Mouse (Mus musculus): ENCODE results near the gene Prss40. TPM values are rescaled to one million over a fixed set of nuclear protein-coding genes. Genes with fewer than 3 reads are reported as not detected.
A peak's percentile ranks its signal among the peaks of the same experiment; 100 is the strongest.

Prss40 gene
- total RNA-seq, 1 experiment, result not detected

DNA sequence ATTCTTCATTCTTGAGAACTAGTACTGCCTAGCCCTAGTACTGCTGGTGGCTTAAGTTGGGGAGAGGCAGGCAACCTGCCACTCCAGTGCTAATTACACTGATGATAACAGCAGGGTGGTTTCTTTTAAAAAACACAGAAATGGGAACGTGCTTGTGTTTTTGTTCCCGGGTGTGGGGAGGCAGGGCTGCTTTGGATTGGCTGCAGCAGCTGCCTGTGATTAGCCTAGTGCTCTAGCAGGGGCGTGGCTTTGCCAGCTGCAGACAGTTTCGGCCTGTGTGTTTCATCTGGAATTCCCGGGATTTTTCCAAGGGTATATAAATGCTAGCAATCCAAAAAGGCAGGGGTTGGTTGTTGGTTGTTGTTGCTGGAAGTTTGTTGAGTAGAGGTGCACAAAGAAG lies 44.1 kb downstream of the Prss40 start:
- no peaks in the 10 kb centered on the region for H3K36me3 ChIP-seq (ENCODE audit: control insufficient read depth, insufficient read depth, low read length, poor library complexity, severe bottlenecking)
- no peak overlapping the region for H3K27ac ChIP-seq (ENCODE audit: insufficient read depth, low read depth, low read length, poor library complexity, severe bottlenecking)
- in situ Hi-C loops (cut with MboI; ENCODE audit: low sequenced_read_pairs in 2 of 2, unreplicated experiment in 2 of 2), result no loop called here
- peak overlapping the region in 1 of 2 experiments; percentile 37; a peak in 2 of 4 replicates for H3K4me3 ChIP-seq (ENCODE audit: insufficient read depth in 1 of 2, low read depth in 1 of 2, low read length in 2 of 2, poor library complexity in 1 of 2, severe bottlenecking in 1 of 2)
- peaks cover 0 to 2% of the 10 kb centered on the region in 2 experiments; a peak in 1 of 4 replicates for H3K4me1 ChIP-seq (ENCODE audit: control insufficient read depth in 2 of 2, insufficient read depth in 2 of 2, low read length in 2 of 2, poor library complexity in 1 of 2)
- no peak overlapping the region for H3K9ac ChIP-seq (ENCODE audit: insufficient read depth, low read depth, low read length, poor library complexity, severe bottlenecking)
- TF ChIP-seq ZNF384 (IDR thresholded peaks at IDR 0.05; ENCODE audit: low read depth, low read length) (no peak), HCFC1 (IDR thresholded peaks at IDR 0.05; ENCODE audit: borderline replicate concordance, insufficient read depth, low read length) (no peak)
- no peak for DNase-seq (ENCODE audit: low read depth, low spot score)
- H3K9me3 ChIP-seq (ENCODE audit: control insufficient read depth, insufficient read depth, low read depth, low read length), result no peaks in the 10 kb centered on the region

- Histone ChIP-seq H3K9me3 (ENCODE audit: control insufficient read depth, insufficient read depth, low read depth, low read length) (no peaks in the 10 kb centered on the region), H3K36me3 (ENCODE audit: control insufficient read depth, insufficient read depth, low read length, poor library complexity, severe bottlenecking) (no peaks in the 10 kb centered on the region), H3K9ac (ENCODE audit: insufficient read depth, low read depth, low read length, poor library complexity, severe bottlenecking) (no peak overlapping the region), H3K4me1 (ENCODE audit: control insufficient read depth in 2 of 2, insufficient read depth in 2 of 2, low read length in 2 of 2, poor library complexity in 1 of 2) (peaks cover 0 to 2% of the 10 kb centered on the region in 2 experiments; a peak in 1 of 4 replicates), H3K4me3 (ENCODE audit: insufficient read depth in 1 of 2, low read depth in 1 of 2, low read length in 2 of 2, poor library complexity in 1 of 2, severe bottlenecking in 1 of 2) (no peak overlapping the region), H3K27ac (ENCODE audit: insufficient read depth, low read depth, low read length, poor library complexity, severe bottlenecking) (no peak overlapping the region)
- in situ Hi-C loops (cut with MboI; ENCODE audit: low sequenced_read_pairs in 2 of 2, unreplicated experiment in 2 of 2), result no loop called here
- no peak for TF ChIP-seq ZNF384 (IDR thresholded peaks at IDR 0.05; ENCODE audit: low read depth, low read length)
- DNase-seq (ENCODE audit: low read depth, low spot score), result no peak
These were observed 47.7 kb downstream of the Prss40 start for GRCm38 (mm10) chr1:34513068-34513467.

- Histone ChIP-seq H3K4me1 (ENCODE audit: control insufficient read depth in 2 of 2, insufficient read depth in 2 of 2, low read length in 2 of 2, poor library complexity in 1 of 2) (no peaks in the 10 kb centered on the region; a peak in 1 of 4 replicates), H3K36me3 (ENCODE audit: control insufficient read depth, insufficient read depth, low read length, poor library complexity, severe bottlenecking) (no peaks in the 10 kb centered on the region), H3K27ac (ENCODE audit: insufficient read depth, low read depth, low read length, poor library complexity, severe bottlenecking) (no peak overlapping the region), H3K9me3 (ENCODE audit: control insufficient read depth, insufficient read depth, low read depth, low read length) (no peaks in the 10 kb centered on the region), H3K9ac (ENCODE audit: insufficient read depth, low read depth, low read length, poor library complexity, severe bottlenecking) (no peak overlapping the region), H3K4me3 (ENCODE audit: insufficient read depth in 1 of 2, low read depth in 1 of 2, low read length in 2 of 2, poor library complexity in 1 of 2, severe bottlenecking in 1 of 2) (0 out of 4 replicates have a peak overlapping the region, but pooled peaks of 1 of the 2 experiments have one; percentile 21)
- peak; percentile 75; the same call in 1 of the 2 replicates for TF ChIP-seq ZC3H11A (IDR thresholded peaks at IDR 0.05; ENCODE audit: borderline replicate concordance, low read depth, low read length)
- no peak for TF ChIP-seq MAFK (IDR thresholded peaks at IDR 0.05; ENCODE audit: insufficient read depth, low read depth, low read length)
- no peak for TF ChIP-seq HCFC1 (IDR thresholded peaks at IDR 0.05; ENCODE audit: borderline replicate concordance, insufficient read depth, low read length)
- DNase-seq (ENCODE audit: low read depth, low spot score), result peak; percentile 77
- in situ Hi-C loops (cut with MboI; ENCODE audit: low sequenced_read_pairs in 2 of 2, unreplicated experiment in 2 of 2), result no loop called here
These were observed 49.7 kb downstream of the Prss40 start for GRCm38 (mm10) chr1:34511027-34511426.

DNA sequence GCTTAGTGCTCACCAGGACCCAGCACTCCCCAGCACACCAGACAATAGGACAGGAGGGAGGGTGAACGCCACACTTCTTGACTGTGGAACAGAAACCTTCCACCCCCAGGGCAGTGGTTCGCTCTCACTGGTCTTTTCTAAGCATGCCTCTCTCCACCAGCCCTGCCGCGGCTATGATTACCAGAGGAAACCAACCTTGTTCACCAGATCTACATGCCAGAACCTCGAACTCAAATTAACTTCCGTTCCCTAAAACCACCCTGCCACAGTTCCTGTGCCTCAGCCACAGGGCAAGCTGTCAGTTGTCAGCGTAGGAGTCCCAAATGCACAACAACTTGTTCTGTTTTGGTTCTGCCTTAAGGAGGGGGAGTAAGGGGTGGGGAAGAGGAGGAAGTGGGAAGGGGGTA lies 50.2 kb downstream of the Prss40 start:
- Histone ChIP-seq H3K9ac (ENCODE audit: insufficient read depth, low read depth, low read length, poor library complexity, severe bottlenecking) (no peak overlapping the region; the same call in 1 of the 2 replicates), H3K4me3 (ENCODE audit: insufficient read depth in 1 of 2, low read depth in 1 of 2, low read length in 2 of 2, poor library complexity in 1 of 2, severe bottlenecking in 1 of 2) (peak overlapping the region; percentile 21 to 43; a peak in 2 of 4 replicates), H3K9me3 (ENCODE audit: control insufficient read depth, insufficient read depth, low read depth, low read length) (no peaks in the 10 kb centered on the region), H3K36me3 (ENCODE audit: control insufficient read depth, insufficient read depth, low read length, poor library complexity, severe bottlenecking) (no peaks in the 10 kb centered on the region), H3K27ac (ENCODE audit: insufficient read depth, low read depth, low read length, poor library complexity, severe bottlenecking) (no peak overlapping the region), H3K4me1 (ENCODE audit: control insufficient read depth in 2 of 2, insufficient read depth in 2 of 2, low read length in 2 of 2, poor library complexity in 1 of 2) (no peaks in the 10 kb centered on the region; a peak in 1 of 4 replicates)
- no peak for TF ChIP-seq MAFK (IDR thresholded peaks at IDR 0.05; ENCODE audit: insufficient read depth, low read depth, low read length)
- TF ChIP-seq ZNF384 (IDR thresholded peaks at IDR 0.05; ENCODE audit: low read depth, low read length), result no peak
- TF ChIP-seq CHD2 (IDR thresholded peaks at IDR 0.05; ENCODE audit: low read depth, low read length), result no peak
- TF ChIP-seq HCFC1 (IDR thresholded peaks at IDR 0.05; ENCODE audit: borderline replicate concordance, insufficient read depth, low read length), result no peak
- no peak for TF ChIP-seq ZC3H11A (IDR thresholded peaks at IDR 0.05; ENCODE audit: borderline replicate concordance, low read depth, low read length)
- no peak for DNase-seq (ENCODE audit: low read depth, low spot score)
- in situ Hi-C loops (cut with MboI; ENCODE audit: low sequenced_read_pairs in 2 of 2, unreplicated experiment in 2 of 2), result no loop called here

DNA sequence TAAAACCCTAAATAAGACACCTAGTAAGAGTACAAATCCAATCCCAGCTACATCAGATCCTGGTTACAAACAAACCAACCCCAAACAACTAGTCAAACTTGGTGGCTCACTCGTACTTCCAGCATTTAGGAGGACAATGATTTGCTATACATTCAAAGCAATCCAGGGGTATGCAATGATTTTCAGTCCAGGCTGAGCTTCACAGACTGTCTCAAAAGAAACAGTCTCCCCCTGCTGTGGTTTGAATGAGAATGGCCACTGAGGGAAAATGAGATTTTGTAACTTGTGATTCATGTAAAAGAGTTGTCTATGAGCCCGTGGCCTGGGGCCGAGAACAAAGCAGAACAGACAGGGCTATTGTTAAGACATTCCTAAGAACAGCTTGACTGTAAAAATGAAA lies 52.8 kb downstream of the Prss40 start:
- no peaks in the 10 kb centered on the region; a peak in 1 of 4 replicates for H3K4me1 ChIP-seq (ENCODE audit: control insufficient read depth in 2 of 2, insufficient read depth in 2 of 2, low read length in 2 of 2, poor library complexity in 1 of 2)
- H3K27ac ChIP-seq (ENCODE audit: insufficient read depth, low read depth, low read length, poor library complexity, severe bottlenecking), result no peak overlapping the region
- H3K9ac ChIP-seq (ENCODE audit: insufficient read depth, low read depth, low read length, poor library complexity, severe bottlenecking), result no peak overlapping the region
- no peaks in the 10 kb centered on the region for H3K36me3 ChIP-seq (ENCODE audit: control insufficient read depth, insufficient read depth, low read length, poor library complexity, severe bottlenecking)
- no peak for DNase-seq (ENCODE audit: low read depth, low spot score)
- H3K4me3 ChIP-seq (ENCODE audit: insufficient read depth in 1 of 2, low read depth in 1 of 2, low read length in 2 of 2, poor library complexity in 1 of 2, severe bottlenecking in 1 of 2), result no peak overlapping the region
- in situ Hi-C loops (cut with MboI; ENCODE audit: low sequenced_read_pairs in 2 of 2, unreplicated experiment in 2 of 2), result no loop called here
- TF ChIP-seq HCFC1 (IDR thresholded peaks at IDR 0.05; ENCODE audit: borderline replicate concordance, insufficient read depth, low read length) (no peak), ZC3H11A (IDR thresholded peaks at IDR 0.05; ENCODE audit: borderline replicate concordance, low read depth, low read length) (no peak), ZNF384 (IDR thresholded peaks at IDR 0.05; ENCODE audit: low read depth, low read length) (no peak), MAFK (IDR thresholded peaks at IDR 0.05; ENCODE audit: insufficient read depth, low read depth, low read length) (no peak)
- no peaks in the 10 kb centered on the region for H3K9me3 ChIP-seq (ENCODE audit: control insufficient read depth, insufficient read depth, low read depth, low read length)
